Mouse (Mus musculus): ENCODE measurements around the gene Fitm2.

Fitm2 gene

DNA sequence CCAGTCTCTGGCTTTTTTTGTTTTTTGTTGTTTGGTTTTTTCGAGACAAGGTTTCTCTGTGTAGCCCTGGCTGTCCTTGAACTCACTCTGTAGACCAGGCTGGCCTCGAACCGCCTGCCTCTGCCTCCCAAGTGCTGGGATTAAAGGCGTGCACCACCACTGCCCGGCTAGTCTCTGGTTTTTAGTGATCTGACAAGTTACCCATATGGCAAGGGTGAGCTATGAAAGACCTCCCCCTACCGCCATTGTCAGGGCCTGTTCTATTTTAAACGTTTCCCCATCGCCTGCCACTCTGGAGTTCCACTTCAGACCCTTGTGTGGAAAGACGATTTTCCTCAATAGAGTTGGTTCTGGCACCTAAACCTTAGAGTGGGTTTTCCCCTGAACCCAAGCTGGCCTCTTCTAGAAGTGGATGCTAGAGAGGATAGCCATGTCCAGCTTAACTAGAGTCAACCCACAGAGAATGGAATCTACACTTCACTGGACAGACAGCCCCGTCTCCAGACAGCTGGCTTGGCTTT lies 52.0 kb downstream of the Fitm2 start:
- no peak for DNase-seq

- DNase-seq = peak; percentile 99 to 100
Measured at GRCm38 (mm10) chr2:163419346-163420045, 52.9 kb downstream of the Fitm2 start.

DNA sequence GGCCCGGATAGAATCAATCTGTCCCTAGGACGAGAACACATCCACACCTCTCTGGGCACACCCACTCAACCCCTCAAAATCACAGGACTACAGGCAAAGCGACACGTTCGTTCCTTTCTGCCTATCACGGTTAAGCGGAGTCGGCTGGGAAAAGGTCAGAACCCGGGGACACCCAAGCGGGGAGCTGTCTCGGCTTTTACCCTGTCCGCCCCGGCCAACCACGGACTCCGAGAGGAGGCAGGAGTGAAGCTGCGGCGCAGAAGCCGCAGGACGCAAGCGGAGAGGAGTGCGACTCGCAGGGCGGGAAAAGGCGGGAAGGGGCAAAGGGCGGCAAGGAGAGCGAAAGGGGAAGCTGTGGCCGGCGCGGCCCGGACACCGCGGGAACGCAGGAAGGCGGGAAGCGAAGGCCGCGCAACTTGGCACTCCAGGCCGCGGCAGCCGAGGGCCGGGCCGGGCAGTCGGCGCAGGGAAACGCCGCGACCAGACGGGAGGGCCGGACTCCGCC lies 53.5 kb downstream of the Fitm2 start:
- no peak for DNase-seq

DNA sequence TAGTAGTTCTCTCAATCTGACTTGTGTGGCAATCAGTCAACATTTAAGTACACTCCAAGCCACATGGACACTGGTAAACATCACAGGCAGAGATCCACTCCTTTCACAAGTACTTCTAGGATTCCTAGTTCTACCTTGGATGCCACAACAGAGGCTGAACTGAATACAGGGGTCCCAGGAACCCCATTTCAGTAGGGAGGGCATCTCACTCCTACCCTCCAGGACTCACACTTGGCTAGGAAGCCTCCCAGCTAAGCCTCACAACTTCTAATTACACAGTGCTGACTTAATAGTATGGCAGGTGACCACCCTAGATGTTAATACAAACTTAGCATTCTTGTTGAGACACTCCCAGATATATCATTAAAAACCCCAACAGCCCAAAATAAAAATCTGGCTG lies 54.6 kb downstream of the Fitm2 start:
- DNase-seq = no peak

- no peak for DNase-seq
Measured at GRCm38 (mm10) chr2:163417026-163417425, 55.4 kb downstream of the Fitm2 start.

All from thymus, adult 18-20 months (tissue).